Mouse (Mus musculus) spleen, postnatal 10 days (tissue): Measurements from ENCODE around the gene Acap1.

Experiments
- DNase-seq, 2 experiments: peaks; one replicate each; pipeline ENCODE4 v3.0.0; 2021 to 2022; ENCODE audit warnings: low spot score in 2 of 2

The Acap1 gene

DNA sequence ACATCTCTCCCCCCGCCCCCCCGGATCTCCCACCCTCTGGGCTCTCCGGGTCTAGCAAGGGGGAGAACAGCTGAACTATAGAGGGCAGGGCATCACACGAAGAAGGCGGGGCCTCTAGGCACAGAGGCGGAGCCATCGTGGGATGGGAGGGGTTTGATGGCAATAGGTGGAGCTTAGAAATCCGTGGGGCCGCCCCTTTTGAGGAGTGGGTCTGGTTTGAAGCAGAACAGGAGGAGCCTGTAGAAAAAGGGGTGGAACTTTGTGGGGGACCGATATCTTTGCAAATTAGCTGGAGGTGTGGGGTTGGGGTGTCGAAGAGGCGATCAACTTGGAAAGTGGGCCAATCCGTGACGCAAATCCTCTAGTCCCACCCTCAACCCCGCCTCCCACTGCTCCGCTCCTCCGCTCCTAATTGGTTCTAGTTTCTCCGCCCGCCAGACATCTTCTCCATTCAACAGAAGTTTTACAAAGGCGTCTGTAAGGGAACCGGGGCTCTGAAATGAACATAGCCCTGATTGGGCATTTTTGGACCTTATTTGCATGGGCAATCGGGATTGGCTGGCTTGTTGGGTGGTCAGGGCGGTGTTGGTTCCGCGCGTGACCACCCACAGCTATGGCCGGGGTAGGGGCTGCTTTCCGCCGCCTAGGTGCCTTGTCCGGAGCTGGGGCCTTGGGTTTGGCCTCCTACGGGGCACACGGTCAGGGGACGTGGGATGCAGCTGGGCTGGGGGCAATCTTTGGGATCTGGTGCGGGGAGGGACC is 57.2 kb downstream of the Acap1 start, which contains the start of gene Tmem256:
TSS of gene Tmem256 (plus strand) at position 563 of the 762 bp plus-strand sequence.
- DNase-seq: peak; percentile 93 to 95

DNA sequence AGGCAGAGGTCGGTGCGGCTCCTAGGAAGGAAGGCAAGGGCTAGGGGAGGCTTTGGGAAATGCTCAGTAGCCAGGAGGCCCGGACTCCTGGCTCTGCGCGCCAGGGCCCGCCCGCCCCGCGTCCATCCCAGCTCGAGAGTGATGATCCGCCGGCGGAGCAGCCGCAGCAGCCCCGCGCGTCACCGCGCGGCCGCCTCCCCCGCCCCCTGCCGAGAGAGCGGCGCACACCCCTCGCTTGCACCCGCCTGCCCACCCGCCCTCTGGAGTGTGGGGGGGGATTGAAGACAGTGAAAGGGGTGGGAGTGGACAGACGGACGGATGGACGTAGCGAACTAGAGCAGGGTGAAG is 57.8 kb downstream of the Acap1 start, which contains the start of gene Nlgn2:
TSS of gene Nlgn2 (minus strand) at position 181 of the 348 bp plus-strand sequence.
- DNase-seq: no peak

DNA sequence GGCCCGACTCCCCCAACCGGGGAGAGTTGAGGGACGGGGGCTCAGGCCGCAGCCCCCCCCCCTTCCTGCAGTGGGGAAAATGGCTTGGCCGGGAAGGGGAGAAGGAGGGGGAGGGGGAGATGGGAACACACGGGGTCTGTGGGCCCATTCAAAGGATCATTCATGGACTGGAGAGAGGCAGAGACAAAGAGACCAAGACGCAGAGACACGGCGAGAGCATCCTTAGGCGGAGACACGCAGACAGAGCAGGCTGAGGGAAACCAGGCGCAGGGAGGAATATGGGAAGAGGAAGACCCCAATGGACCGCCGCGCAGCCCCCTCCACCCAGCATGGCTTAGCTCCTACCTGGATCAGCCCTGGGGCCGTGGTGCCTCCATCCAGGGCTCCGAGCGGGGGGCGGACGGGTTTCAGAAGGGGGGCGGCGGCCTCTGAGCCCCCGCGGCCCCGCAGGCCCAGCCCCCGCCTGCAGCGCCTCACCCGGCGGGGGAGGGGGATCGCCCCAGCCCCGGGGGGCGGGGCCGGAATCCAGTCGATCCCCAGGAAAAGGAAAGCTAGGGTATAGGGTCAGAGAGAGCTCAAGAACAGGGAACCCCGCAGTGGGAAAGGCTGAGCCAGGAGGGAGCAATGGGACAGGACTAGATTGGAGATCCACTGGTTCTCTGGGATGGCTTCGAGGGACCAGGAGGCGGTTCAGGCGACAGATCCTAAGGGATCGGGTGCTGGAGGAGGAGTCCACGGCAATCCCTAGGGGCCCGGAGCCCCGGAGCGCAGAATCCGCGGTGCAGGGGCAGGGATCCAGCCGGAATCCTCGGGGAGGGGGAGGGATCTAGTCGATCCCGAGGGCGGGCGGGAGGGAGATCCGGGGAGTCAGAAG is 58.4 kb downstream of the Acap1 start:
- peak in 1 of 2 experiments; percentile 42 for DNase-seq

DNA sequence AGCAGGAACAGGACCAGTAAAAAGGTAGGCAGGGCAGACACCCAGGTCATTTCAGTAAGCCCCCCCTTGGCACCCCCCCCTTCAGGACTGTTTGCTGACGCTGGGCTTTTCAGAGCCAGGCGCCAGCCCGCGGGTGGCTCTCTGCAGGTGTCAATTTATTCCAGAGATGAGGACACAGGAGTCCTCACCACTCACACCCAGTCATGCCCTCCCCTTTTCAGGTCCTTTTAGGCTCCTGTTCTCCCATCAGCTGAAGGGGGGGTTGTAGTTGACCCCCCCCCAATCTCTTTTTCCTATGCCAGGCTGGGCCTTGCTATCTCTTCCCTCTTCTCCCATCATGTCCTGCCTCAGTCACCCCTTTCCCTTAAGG is 59.4 kb downstream of the Acap1 start:
- DNase-seq: no peak

DNA sequence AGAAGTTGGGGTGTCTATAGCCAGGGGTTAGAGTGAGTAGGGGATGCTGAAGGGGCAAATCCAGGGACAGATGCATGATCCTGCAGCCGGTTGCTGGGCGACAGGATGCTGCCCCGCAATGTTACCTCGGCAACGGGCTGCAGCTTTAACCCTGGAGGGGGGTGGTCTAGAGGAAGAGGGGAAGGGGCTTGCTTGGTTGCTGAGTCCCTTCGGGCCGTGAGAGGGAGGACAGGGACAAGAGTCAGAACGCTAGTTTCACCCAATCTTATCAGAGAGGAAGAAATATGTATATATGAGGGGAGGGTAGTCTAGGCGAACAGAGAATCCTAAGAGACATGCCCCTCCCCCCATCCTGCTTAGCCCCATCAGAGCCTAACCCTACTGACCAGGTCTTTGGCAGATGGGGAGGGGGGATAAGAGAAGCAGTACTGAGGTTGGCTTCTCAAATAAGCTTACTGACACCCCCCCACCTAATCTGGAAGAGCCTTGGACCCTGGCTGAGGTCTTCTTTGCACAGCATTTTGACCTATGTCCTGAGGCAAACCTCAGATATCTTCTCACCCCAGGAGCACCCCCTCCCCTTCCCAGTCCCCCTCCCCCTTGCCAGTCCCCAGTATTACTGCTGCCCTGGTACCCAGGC is 59.9 kb downstream of the Acap1 start:
- DNase-seq: no peak

DNA sequence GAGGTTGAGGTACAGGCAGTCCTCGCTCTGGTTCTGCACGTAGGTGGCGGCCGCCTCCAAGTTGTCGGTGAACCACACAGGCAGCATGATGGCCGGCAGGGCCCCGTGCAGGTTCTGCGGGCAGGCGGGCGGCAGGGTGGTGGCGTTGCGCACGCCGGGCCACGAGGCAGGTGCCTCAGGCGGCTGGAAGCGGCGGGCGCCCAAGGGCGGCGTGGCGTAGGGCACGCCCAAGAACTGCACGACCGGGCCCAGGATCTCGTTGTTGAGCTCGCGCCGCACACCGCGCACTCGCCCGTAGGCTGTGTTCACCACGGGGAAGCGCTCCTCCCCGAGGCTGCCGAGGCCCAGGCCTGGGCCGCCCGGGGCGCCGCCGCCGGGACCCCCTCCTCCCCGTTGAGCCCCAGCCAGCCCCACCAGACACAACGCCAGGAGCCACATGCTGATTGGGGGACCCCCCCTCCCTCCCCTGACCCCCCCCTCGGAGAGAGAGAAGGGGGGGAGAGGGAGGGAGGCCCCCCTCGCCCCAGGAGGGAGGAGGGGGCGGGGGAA is 61.3 kb downstream of the Acap1 start:
- peak; percentile 66 to 74 for DNase-seq

DNA sequence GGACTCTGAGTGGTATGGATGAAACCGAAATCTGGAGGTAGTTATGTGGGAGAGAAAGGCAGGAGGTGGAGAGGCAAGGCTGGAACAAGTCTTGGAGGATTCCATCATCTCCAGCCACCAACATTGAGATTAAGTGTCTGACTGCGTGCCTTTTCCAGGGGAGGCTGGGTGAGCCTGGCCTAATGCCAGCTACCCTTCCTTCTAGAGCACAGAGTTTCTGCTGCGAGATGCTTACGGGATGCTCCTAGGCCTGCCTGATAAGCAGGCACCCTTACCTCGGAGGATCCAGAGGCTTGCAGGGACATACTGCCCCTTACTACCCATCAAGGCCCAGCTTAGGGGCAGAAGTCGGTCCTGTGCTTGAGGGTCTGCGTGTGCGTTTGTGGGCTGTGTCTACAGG is 61.8 kb downstream of the Acap1 start:
- peak in 1 of 2 experiments; percentile 29 for DNase-seq
